Mouse (Mus musculus) inflammation-experienced regulatory T-cells, adult 16 weeks (primary cell): ENCODE results near the gene Plk3. TPM values are rescaled to one million over a fixed set of nuclear protein-coding genes. Genes with fewer than 3 reads are reported as not detected.

Experiments
- polyA plus RNA-seq: library from polyadenylated mRNA; unstranded; fragments of 100-300 nt; shearing (Covaris generic); gene quantifications from one replicate; pipeline ENCODE4 v1.2.1, GENCODE M21; 2017

Plk3 gene
- polyA plus RNA-seq = 3.1 TPM

GRCm38 (mm10) chr4:117133817-117134600 lies at the start of gene Plk3:
Gene Plk3, minus strand, starts transcription at chr4:117133963.

GRCm38 (mm10) chr4:117181863-117182758 lies 48.3 kb upstream of the Plk3 start, which contains the start of gene Kif2c:
Gene Kif2c, minus strand, starts transcription at chr4:117182639.

GRCm38 (mm10) chr4:117155792-117156355 lies 22.1 kb upstream of the Plk3 start, which contains the start of gene Rps8:
Gene Rps8, minus strand, starts transcription at chr4:117156243.

GRCm38 (mm10) chr4:117126675-117127290 lies 7.0 kb downstream of the Plk3 start, which contains the start of gene Tctex1d4:
Gene Tctex1d4, plus strand, starts transcription at chr4:117126794.

GRCm38 (mm10) chr4:117125348-117125909 lies 8.3 kb downstream of the Plk3 start, which contains the start of gene Btbd19:
Gene Btbd19, minus strand, starts transcription at chr4:117125725.

GRCm38 (mm10) chr4:117095551-117096452 lies 38.0 kb downstream of the Plk3 start, which contains the start of gene Ptch2:
Gene Ptch2, plus strand, starts transcription at chr4:117096075.

Other genes starting within 250 kb of the Plk3 start
- gene Urod, start 139.6 kb downstream of the Plk3 start, polyA plus RNA-seq = 107 TPM
- 11.1 TPM for gene Hectd3, start 138.6 kb downstream of the Plk3 start, polyA plus RNA-seq
- 32.8 TPM for gene Eif2b3, start 114.6 kb downstream of the Plk3 start, polyA plus RNA-seq
- gene Ptch2, start 37.9 kb downstream of the Plk3 start, polyA plus RNA-seq = 0.35 TPM
- gene Btbd19, start 8.2 kb downstream of the Plk3 start, polyA plus RNA-seq = 61.4 TPM
- gene Tctex1d4, start 7.2 kb downstream of the Plk3 start, polyA plus RNA-seq = 1.4 TPM
- 478 TPM for gene Rps8, start 22.3 kb upstream of the Plk3 start, polyA plus RNA-seq
- gene Kif2c, start 48.7 kb upstream of the Plk3 start, polyA plus RNA-seq = 3.7 TPM
- gene Tmem53, start 118.0 kb upstream of the Plk3 start, polyA plus RNA-seq = 1.1 TPM
- gene Armh1, start 118.2 kb upstream of the Plk3 start, polyA plus RNA-seq = not detected